Mouse (Mus musculus) lung, postnatal 4 days (tissue): ENCODE results near the gene Zfp317.
"Not testable (repeated sequence)": the region's sequence is repeated elsewhere in the genome, so short reads cannot be mapped to it uniquely, and the experiment has no call there.

Experiments used
- DNase-seq, 2 experiments: peaks; one replicate each; pipeline ENCODE4 v3.0.0; 2021

Zfp317 gene

DNA sequence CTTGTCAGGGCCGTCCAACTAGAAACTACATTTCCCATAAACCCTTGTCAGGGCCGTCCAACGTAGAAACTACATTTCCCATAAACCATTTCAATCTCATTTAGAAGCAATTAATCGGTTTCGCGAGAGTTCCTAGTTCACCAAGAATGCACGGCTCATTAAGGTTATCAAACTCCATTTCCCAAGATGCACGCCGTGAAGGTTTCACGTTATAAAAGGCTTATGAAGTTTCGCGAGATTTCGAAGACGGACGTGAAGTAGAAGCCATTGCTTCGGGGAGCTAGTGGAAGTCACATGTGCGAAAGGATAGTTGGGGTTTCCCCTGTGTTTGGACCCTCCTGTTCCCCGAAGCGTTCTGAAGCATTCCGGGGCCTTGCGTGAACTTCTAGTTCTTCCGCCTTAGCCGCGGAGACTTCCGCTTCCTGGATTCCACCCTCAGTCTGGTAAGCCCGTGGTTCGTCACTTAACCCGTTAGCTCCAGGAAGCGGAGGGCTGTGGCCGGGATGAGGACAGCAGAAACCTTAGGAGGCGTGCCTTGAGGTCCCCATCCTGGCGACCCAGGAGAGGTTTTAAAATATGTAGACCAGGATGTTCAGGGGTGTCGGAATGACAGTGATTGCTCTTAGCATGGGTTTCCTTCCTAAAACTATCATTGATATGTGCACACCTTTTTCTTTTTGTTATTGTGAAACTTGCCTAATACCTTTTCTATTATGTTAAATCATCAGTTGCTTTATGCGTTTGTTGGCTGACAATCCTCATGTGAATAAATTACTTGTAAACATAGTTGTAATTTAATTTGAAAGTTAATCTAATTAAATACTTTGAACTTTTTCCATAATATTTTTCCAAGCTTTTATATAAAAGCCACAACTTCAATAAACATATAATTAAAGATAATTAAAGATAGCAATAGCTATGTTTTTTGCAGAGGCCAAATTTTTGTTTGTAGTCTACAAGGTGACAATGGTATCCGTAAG, at the start of gene Zfp317:
Zfp317 (plus strand) TSS at position 260 of the 980 bp plus-strand sequence.
- peak; percentile 90 to 94 for DNase-seq

DNA sequence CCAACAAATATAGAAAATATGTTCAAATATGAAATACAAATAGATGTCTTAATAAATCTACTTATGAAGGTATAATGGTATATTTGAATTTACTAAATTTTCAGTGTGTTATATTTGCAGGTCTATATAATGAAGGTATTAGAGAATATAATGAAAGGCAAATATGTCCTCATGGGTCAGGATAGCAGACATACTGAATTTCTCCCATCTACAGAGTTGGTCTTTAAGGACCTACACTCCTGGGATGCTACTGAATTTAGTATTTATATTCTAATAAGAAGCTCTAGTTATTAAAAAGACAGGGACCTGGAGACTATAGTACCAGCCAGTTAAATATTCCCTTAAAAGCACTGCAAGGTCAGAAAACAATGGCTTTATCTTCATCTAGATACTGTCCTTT, 39.6 kb upstream of the Zfp317 start, which contains the start of gene Olfr855:
Olfr855 (plus strand) TSS at position 301 of the 400 bp plus-strand sequence.
- no peak for DNase-seq

GRCm38 (mm10) chr9:19621297-19621696, 605 bp upstream of the Zfp317 start:
- DNase-seq = no peak

- no peak for DNase-seq
Measured at GRCm38 (mm10) chr9:19629574-19629973, 7.7 kb downstream of the Zfp317 start.

DNA sequence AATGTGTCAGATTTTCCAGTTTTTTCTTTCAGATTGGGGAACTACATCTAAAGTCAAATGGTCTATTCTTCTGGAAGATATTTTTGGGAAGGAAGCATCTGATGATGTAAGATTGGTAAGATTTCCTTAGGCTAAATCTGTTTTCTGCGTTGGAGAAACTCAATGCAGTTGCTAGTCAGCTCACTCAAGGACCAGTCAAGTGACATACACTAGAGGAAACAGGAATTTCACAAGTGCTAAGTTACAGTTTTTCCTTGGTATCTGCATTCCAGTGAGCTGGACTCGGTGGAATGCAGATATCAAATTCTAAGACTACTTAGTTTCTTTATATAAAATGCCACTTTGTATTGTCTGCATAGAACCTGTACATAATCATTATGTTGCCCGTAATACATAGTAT, 23.3 kb downstream of the Zfp317 start:
- DNase-seq = no peak

DNA sequence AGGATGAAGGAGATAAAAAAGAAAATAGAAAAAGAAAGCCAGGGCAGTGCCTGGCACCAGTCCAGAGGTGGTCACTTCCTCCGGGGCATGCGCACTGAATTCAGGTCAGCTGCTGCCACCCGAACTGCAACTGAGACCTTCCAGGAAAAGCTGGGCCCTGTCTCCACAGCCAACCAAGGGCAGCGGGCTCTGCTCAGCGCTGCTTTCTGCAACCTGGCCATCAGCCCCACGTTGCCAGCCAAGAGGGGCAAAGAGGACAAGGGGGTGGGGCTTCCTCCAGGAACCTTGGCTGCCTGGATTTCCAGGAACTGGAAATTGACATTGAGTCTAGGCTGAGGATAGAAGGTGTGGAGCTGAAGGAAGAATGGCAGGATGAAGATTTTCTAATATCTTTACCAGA, 68.4 kb downstream of the Zfp317 start:
- no peak for DNase-seq

DNA sequence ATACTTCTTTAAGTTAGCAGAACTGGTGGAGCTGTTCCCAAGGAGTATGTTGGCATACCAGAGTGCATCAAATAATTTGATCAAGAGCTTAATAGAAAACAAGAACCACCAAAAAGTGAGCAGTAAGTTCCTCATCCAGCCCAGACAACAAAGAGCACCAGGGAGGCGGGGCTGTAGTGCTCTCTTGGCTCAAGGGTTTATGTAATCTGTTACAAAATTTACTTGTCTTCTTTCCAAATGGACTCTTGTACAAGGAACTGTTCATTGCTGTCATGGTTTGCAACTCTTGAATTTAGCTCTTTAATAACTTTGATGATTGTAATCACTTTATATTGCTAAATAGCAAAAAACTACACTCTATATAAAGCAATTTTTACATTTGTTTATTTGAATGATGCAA, 69.5 kb downstream of the Zfp317 start:
- no peak for DNase-seq

DNA sequence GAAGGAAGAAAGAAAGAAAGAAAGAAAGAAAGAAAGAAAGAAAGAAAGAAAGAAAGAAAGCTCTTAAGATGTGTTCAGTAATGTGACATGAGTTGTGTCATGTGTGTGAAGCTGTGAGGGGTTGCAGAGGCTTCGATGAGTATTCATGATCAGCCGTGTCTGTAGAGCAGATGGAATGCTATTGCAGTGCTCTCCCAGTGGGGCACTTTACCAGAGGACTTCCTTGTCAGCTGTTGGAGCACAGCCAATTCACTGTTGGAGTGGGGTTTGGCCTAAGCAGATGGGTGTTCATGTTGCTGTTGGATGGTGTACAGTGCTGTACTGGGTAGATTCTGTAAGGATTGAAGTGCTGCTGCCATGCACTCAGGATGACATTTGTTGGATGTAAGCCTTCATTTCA, 70.5 kb downstream of the Zfp317 start:
- no peak for DNase-seq

DNA sequence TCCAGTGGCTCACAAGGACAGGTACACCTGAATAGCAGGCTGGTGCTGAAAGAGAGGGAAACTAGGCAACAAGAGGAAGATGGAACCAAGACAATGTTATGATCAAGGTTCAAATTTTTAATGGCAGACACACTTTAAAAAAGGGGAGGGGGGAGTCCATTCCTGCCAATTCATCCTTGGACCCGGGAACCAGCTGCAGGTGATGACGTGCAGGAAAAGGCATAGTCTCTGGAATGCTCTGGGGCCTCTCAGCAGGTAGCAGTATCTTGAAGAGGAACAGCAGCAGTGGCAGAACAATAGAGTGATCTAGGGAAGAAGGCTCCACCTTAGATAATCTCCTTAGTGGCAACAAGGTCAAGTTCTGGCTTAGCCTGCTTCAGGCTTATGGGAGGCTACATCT, 72.4 kb downstream of the Zfp317 start:
- not testable (repeated sequence) for DNase-seq

- not testable (repeated sequence) for DNase-seq
Measured at GRCm38 (mm10) chr9:19694898-19695379, 73.0 kb downstream of the Zfp317 start.
